ENCODE assay signal across 11 mouse cellular contexts in genomic region chr13:34964419-34964818, GRCm38 (mm10). TPM values are rescaled to one million over a fixed set of nuclear protein-coding genes. Genes with fewer than 3 reads are reported as not detected.
DNase-seq lines count a peak whose midpoint lies in the region; ATAC-seq and TF ChIP-seq lines count a peak whose summit lies in the region.
"Had no signal": no experiment of that assay in that cellular context is flagged by ENCODE, and none has a peak within 500 bp of the region (broad histone marks: within the 10 kb centered on the region; RNA-seq: fewer than 3 reads in every experiment).

No protein-coding gene starts in this region.

- peak overlapping the region; percentile 67 for H3K9ac ChIP-seq in embryonic facial prominence, embryonic 13.5 days
- H3K9ac ChIP-seq in intestine, embryonic 15.5 days = 0 out of 2 replicates have a peak overlapping the region, but pooled peaks have one; percentile 15
- no peak overlapping the region for H3K9ac ChIP-seq in midbrain, embryonic 11.5 days (ENCODE audit: low read length)

- H3K4me3 ChIP-seq in kidney, adult 2 months (ENCODE audit: insufficient read depth, low read depth, low read length) = peak overlapping the region; percentile 27
- H3K4me3 ChIP-seq in embryonic facial prominence, embryonic 13.5 days = peak overlapping the region; percentile 51
- H3K4me3 ChIP-seq in intestine, embryonic 15.5 days (replicated peaks) = peak overlapping the region; percentile 43
- peak overlapping the region; percentile 40 for H3K4me3 ChIP-seq in midbrain, embryonic 11.5 days (ENCODE audit: low read depth, low read length)

- TF ChIP-seq POLR2A in kidney, adult 2 months (IDR thresholded peaks at IDR 0.05; ENCODE audit: low read depth, low read length) = no peak

- ATAC-seq in embryonic facial prominence, embryonic 13.5 days (ENCODE audit: insufficient number of reproducible peaks, insufficient read depth, low FRiP score, low TSS enrichment, low read depth) = no peak
- ATAC-seq in intestine, embryonic 15.5 days = peak; percentile 22
- no peak for ATAC-seq in midbrain, embryonic 11.5 days (ENCODE audit: low FRiP score)
- no peak for ATAC-seq in monocyte, adult 5-6 weeks (replicated peaks; ENCODE audit: insufficient number of reproducible peaks, low FRiP score, low TSS enrichment, poor library complexity, severe bottlenecking)

- DNase-seq in kidney, adult 2 months = no peak
- DNase-seq in kidney, adult 11 months = no peak
- peak; percentile 92 for DNase-seq in midbrain, embryonic 11.5 days (ENCODE audit: low spot score, missing footprints)
- DNase-seq in layer of hippocampus, postnatal 25 days (ENCODE audit: extremely low spot score in 1 of 2, low spot score in 1 of 2) = no peak
- DNase-seq in Muller cell, postnatal 12 days (ENCODE audit: inconsistent ontology term) = no peak

- no peaks in the 10 kb centered on the region for H3K9me3 ChIP-seq in embryonic facial prominence, embryonic 13.5 days
- no peaks in the 10 kb centered on the region for H3K9me3 ChIP-seq in intestine, embryonic 15.5 days
- no peaks in the 10 kb centered on the region for H3K9me3 ChIP-seq in midbrain, embryonic 11.5 days (ENCODE audit: control insufficient read depth, low read length)
- H3K9me3 ChIP-seq: G1E had no signal

- no peaks in the 10 kb centered on the region for H3K36me3 ChIP-seq in kidney, adult 2 months (ENCODE audit: control insufficient read depth, insufficient read depth, low read length)
- H3K36me3 ChIP-seq in embryonic facial prominence, embryonic 13.5 days = no peaks in the 10 kb centered on the region
- no peaks in the 10 kb centered on the region for H3K36me3 ChIP-seq in intestine, embryonic 15.5 days
- no peaks in the 10 kb centered on the region for H3K36me3 ChIP-seq in midbrain, embryonic 11.5 days (ENCODE audit: control insufficient read depth, insufficient read depth, low read length)
- H3K36me3 ChIP-seq: G1E had no signal

- no peaks in the 10 kb centered on the region for H3K27me3 ChIP-seq in kidney, adult 2 months (replicated peaks; ENCODE audit: control insufficient read depth, insufficient read depth, low read length)
- H3K27me3 ChIP-seq in embryonic facial prominence, embryonic 13.5 days = peaks cover 32% of the 10 kb centered on the region
- H3K27me3 ChIP-seq in intestine, embryonic 15.5 days (replicated peaks) = no peaks in the 10 kb centered on the region; the same call in 1 of the 2 replicates
- H3K27me3 ChIP-seq in midbrain, embryonic 11.5 days (ENCODE audit: control insufficient read depth, insufficient read depth, low read length) = peaks cover 9% of the 10 kb centered on the region

- H3K27ac ChIP-seq in kidney, adult 2 months (ENCODE audit: insufficient read depth, low read depth, low read length) = peak overlapping the region; percentile 92
- H3K27ac ChIP-seq in embryonic facial prominence, embryonic 13.5 days = no peak overlapping the region
- H3K27ac ChIP-seq in intestine, embryonic 15.5 days = no peak overlapping the region
- H3K27ac ChIP-seq in midbrain, embryonic 11.5 days (ENCODE audit: low read depth, low read length) = no peak overlapping the region

- 5% methylated on average over 14 of the region's 14 CpGs for WGBS in kidney, adult 2 months
- WGBS in embryonic facial prominence, embryonic 13.5 days = 5% methylated on average over 14 of the region's 14 CpGs
- 3% methylated on average over 14 of the region's 14 CpGs for WGBS in intestine, embryonic 15.5 days
- WGBS in midbrain, embryonic 11.5 days = 3% methylated on average over 14 of the region's 14 CpGs

- H3K4me2 ChIP-seq in embryonic facial prominence, embryonic 13.5 days = peak overlapping the region; percentile 76
- peak overlapping the region; percentile 87 for H3K4me2 ChIP-seq in intestine, embryonic 15.5 days (replicated peaks)
- H3K4me2 ChIP-seq in midbrain, embryonic 11.5 days = peak overlapping the region; percentile 73

- H3K4me1 ChIP-seq in kidney, adult 2 months (ENCODE audit: control insufficient read depth, insufficient read depth, low read length) = peaks cover 7% of the 10 kb centered on the region; the same call in 1 of the 2 replicates
- H3K4me1 ChIP-seq in embryonic facial prominence, embryonic 13.5 days = peaks cover 11% of the 10 kb centered on the region
- peaks cover 4% of the 10 kb centered on the region; the same call in 1 of the 2 replicates for H3K4me1 ChIP-seq in intestine, embryonic 15.5 days (replicated peaks)
- peaks cover 6% of the 10 kb centered on the region for H3K4me1 ChIP-seq in midbrain, embryonic 11.5 days (ENCODE audit: control insufficient read depth, insufficient read depth, low read length)

- TF ChIP-seq CTCF in kidney, adult 2 months (conservative IDR thresholded peaks at IDR 0.05; ENCODE audit: insufficient read depth, insufficient read length, low read depth, low read length) = no peak

RNA-seq across cellular contexts. Expression of gene Eci3, which starts 0.8 kb away (rescaled TPM):
- polyA plus RNA-seq in kidney, adult 2 months (2012; rRNA removed) = 106 and 129 TPM in 2 replicates
- 1.00 and 1.7 TPM in 2 replicates for polyA plus RNA-seq in embryonic facial prominence, embryonic 13.5 days (2015; fragmentation: Nextera tagmentation; extraction: Ambion mirVana)
- polyA plus RNA-seq in intestine, embryonic 15.5 days (2015; fragmentation: Nextera tagmentation; extraction: Ambion mirVana) = 2.8 and 2.9 TPM in 2 replicates
- polyA plus RNA-seq in midbrain, embryonic 11.5 days (2014; fragmentation: Nextera tagmentation; extraction: Ambion mirVana) = 0.80 and 0.94 TPM in 2 replicates
- 1.4 TPM in 1 of 3 replicates, not detected in the others for total RNA-seq in monocyte, adult 5-6 weeks (2017)
- total RNA-seq in layer of hippocampus, postnatal 25 days (2021) = under 1 TPM; 0.54 to 0.89 TPM
- total RNA-seq: G1E had no signal
- polyA plus RNA-seq: G1E; testis, adult 2 months had no signal

RNA-seq across cellular contexts. Expression of gene 4933417A18Rik, which starts 40.2 kb away (rescaled TPM):
- not detected in 2 replicates for polyA plus RNA-seq in kidney, adult 2 months (2012; rRNA removed)
- not detected in 2 replicates for polyA plus RNA-seq in embryonic facial prominence, embryonic 13.5 days (2015; fragmentation: Nextera tagmentation; extraction: Ambion mirVana)
- polyA plus RNA-seq in intestine, embryonic 15.5 days (2015; fragmentation: Nextera tagmentation; extraction: Ambion mirVana) = not detected in 2 replicates
- not detected in 2 replicates for polyA plus RNA-seq in midbrain, embryonic 11.5 days (2014; fragmentation: Nextera tagmentation; extraction: Ambion mirVana)
- total RNA-seq in monocyte, adult 5-6 weeks (2017) = not detected in 3 replicates
- total RNA-seq in layer of hippocampus, postnatal 25 days (2021) = not detected
- total RNA-seq: G1E; heart, adult 18-20 months had no signal
- polyA plus RNA-seq: G1E had no signal

RNA-seq across cellular contexts. Expression of gene Fam217a, which starts 40.3 kb away (rescaled TPM):
- 1.8 and 2.0 TPM in 2 replicates for polyA plus RNA-seq in kidney, adult 2 months (2012; rRNA removed)
- polyA plus RNA-seq in embryonic facial prominence, embryonic 13.5 days (2015; fragmentation: Nextera tagmentation; extraction: Ambion mirVana) = 0.73 and 0.87 TPM in 2 replicates
- polyA plus RNA-seq in intestine, embryonic 15.5 days (2015; fragmentation: Nextera tagmentation; extraction: Ambion mirVana) = 0.62 and 0.89 TPM in 2 replicates
- 1.4 and 1.8 TPM in 2 replicates for polyA plus RNA-seq in midbrain, embryonic 11.5 days (2014; fragmentation: Nextera tagmentation; extraction: Ambion mirVana)
- total RNA-seq in monocyte, adult 5-6 weeks (2017) = 0.48 TPM in 1 of 3 replicates, not detected in the others
- under 1 TPM; 0.30 to 0.87 TPM for total RNA-seq in layer of hippocampus, postnatal 25 days (2021)
- polyA plus RNA-seq: G1E had no signal

Comparison
In these comparisons a context has a peak if more than half of its experiments do, and no peak if none do; other contexts are left out.
1. RNA of gene Eci3, which starts 0.8 kb away (polyA plus RNA-seq): 106 to 129 TPM in kidney, adult 2 months; 2.8 to 2.9 TPM in intestine, embryonic 15.5 days, 1.00 to 1.7 TPM in embryonic facial prominence, embryonic 13.5 days and 0.80 to 0.94 TPM in midbrain, embryonic 11.5 days; every median in the first group is over 10 times any median in the second.
2. Peak in every context shown above with its lines, with median percentiles within 50 percentile points of each other: H3K4me3 ChIP-seq and H3K4me2 ChIP-seq.